Mouse (Mus musculus): Measurements from ENCODE around the gene Tagln2.

Tagln2 gene

DNA sequence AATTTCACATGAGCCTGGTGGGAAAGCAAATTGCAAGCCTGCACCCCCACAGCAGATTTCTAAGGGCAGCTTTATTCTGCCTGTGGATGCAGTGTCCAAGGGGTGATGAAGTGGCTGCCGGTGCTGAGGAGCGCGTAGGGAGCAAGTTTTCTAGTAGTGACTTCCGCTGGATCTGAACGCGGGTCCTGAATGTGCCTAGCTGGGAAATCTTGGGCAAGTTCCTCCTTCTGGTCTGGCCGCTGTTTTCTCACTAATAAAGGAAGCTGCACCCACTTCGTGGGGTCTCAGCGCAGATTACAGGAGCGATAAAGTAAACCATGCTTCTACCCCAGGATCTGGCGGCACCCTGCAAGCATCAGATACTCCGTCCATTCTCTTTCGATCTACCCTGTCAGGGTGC lies 18.7 kb upstream of the Tagln2 start:
- no peak for DNase-seq (ENCODE audit: low spot score in 2 of 2)

DNA sequence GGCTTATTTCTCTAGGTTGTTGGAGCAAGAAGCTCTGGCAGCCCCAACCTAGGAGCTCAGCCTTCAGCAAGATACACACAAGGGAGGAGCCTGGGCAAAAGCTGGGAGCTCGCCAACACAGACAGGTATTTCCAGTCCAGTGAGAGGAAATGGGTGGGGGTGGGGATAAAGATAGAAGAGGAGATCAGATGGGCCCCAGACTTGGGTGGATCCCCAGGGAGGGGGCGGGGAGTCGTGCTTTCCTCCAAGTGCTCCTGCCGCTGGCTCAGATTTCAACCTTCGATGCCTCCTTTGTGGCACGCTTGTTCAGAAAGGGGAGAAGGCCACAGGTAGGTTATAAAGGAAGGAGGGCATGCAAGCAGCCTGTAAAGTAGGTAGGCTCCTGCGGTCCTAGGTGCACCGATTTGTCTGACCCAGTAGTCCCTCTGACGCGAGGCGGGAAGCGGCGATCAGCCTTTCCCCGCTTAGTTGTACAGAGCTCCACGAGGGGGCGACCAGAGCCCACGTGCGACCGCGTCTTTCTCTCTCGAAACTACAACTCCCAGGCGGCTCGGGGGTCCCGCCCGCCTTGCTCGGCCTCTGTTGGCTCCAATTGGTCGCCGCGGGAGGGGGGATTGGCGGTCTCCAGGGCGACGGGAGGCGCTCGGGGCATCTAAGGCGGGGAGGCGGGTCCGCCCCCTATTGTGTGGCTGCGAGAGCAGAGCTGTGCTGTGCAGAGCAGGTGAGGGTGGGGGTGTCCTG lies 18.1 kb upstream of the Tagln2 start, which contains the start of gene Igsf9:
Igsf9 (plus strand) TSS at position 249 of the 741 bp plus-strand sequence.
- DNase-seq (ENCODE audit: low spot score in 2 of 2), result peak; percentile 85 to 94

DNA sequence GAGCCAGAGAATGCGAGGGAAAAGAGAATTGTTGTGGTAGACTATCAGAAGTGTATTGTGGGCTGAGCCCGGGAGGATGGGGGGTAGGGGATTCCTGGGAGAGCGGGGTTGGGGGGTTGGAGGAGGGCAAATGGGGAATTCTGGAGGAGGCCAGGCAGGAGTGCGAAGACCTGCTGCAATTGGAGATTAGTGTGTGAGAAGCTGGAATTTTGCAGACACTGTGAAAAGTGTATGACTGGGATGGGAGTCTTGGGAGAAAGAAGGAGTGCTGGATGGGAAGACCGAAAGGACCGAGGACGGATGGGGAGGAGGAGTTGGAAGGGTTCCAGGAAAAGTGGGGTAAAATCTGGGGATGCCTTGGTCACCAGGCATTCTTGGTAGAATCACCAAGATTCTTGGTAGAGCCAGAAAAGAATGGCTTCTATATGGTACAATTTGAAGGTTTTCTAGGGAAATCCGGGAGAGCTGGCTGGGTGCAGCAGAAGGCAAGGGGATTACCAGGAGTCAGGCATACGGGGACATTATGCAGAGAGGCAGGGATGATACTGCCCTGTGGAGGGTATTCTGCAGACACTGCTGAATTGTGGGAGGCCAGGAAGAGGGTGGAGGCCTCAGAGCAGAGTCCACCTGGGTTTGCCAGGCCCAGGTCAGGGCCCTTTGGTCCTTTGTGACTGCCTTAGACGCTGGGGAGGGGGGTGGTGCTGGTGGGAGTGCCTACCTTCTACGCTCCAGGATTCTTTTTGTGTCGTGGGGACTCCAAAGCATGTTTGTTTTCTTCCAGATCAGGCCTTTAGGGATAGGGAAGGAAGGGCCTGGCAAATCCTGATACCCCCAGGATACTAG lies 17.1 kb upstream of the Tagln2 start:
- DNase-seq (ENCODE audit: low spot score in 2 of 2), result no peak

DNA sequence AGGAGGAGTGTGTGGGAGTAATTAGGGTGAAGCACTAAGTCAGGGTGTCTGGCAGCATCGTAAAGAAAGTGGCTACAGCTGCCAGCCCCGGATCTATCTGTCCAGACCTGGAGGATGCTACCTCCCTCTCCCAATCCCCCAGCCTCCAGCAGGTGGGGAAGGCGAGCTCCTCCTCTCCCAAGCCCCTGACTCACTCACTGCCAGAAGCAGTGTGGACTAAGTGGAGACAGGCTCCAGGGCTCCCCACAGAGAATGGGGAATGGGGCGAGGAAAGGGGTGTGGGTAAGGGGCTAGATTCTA lies 16.5 kb upstream of the Tagln2 start:
- no peak for DNase-seq (ENCODE audit: low spot score in 2 of 2)

DNA sequence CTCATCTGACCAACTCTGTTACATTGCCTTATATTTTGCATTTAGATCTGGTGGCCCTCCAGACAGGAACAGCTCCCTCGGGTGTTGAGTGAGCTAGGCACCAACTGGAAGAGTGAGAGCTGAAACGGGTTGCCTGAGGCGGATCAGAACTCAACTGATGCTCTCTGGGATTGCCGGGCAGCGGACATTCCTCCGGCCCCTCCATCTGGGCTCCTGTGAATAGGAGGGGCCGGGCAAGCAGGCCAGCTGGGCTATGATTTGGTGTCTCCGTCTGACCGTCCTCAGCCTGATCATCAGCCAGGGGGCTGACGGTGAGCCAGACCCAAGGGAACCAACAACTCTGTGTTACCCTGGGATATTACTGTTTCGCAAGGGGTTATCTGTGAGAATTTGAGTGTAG lies 15.6 kb upstream of the Tagln2 start:
- DNase-seq (ENCODE audit: low spot score in 2 of 2), result no peak

DNA sequence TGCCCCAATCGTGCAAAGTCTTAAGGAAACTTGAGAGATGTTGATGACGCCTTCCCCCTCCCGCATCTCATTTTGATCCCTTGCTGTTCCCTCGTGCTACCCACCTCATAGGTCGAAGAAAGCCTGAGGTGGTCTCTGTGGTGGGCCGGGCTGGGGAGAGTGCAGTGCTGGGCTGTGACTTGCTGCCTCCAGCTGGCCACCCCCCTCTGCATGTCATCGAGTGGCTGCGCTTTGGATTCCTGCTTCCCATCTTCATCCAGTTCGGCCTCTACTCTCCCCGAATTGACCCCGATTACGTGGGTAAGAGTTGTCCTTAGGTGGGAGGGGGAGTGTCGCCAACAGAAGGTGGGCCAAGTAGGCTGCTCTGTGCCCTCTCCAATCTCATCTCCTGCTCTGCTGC lies 15.2 kb upstream of the Tagln2 start:
- DNase-seq (ENCODE audit: low spot score in 2 of 2), result no peak

DNA sequence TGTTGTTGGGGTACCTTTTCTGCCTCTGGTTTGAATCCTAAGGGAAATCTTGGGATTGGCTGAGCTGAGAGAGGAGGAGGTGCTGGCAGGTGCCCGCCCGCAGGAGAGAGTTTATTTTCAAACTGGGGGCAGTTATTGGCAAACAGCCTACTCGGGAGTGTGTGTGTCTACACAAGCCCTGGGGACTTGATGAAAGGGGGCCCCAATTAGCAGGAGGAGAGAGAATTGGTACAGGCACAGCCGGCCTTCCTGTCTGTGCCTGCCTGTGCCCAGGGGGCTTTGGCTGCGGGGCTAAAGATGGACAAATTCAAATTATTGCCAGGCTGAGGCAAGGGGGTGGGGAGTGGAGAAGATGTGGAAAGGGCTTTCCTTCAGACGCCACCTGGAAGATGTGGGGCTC lies 14.0 kb upstream of the Tagln2 start:
- DNase-seq (ENCODE audit: low spot score in 2 of 2), result no peak

DNA sequence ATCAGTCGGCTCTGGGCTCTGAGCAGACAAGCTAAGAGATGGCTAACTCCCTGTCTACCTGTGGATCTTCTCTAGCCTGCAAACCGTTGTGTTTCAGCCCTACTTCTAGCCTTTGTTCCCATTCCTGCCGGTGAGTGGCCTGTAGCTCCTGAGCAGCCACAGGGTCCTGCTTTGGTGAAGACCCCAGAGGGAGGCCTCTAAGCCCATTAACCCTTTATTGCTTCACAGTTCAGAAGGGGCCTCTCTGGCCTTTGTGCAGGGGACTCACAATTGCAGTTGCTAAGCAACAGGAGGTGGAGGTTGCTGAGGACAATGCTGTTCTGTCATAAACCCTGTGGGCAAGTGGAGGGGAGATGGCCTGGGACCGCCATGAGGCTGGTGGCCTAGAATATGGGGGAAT lies 13.6 kb upstream of the Tagln2 start:
- no peak for DNase-seq (ENCODE audit: low spot score in 2 of 2)

DNA sequence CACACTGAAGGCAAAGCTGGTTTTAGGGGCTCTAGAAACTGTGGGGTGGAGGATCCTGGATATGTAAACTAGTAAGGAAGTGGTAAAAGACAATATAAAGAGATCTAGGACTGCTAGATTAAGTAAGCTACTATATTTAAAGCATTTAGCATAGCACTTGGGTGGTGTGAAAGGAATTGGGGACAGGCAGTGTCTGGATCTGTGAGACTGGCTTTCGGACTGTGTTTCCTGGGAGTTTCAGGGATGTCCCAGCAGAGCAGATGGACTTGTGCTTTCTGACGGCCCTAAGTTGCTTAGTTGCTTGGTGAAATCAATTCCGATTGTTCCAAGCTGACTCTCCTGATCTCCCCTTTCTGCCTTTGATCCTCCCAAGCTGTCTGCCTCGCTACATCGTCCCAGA lies 13.2 kb upstream of the Tagln2 start:
- DNase-seq (ENCODE audit: low spot score in 2 of 2), result no peak

DNA sequence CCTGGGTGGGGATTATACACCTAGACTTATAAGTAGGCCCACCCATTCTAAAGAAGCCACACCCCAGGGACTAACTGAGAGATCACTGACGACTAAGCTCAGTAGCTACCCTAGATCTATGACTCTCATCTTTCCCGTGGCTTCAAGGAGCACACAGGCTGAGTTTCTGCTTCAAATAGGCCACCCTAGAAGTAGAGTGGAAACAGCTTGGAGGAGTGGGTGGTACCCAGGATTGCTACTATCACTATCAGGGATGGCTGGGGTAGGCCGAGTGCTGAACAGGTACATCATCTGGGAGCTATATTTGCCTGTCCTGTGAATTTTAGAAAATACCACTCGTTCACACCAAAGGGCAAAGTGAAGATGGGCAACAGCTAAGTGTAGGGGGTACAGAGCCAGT lies 12.0 kb upstream of the Tagln2 start:
- DNase-seq (ENCODE audit: low spot score in 2 of 2), result no peak

DNA sequence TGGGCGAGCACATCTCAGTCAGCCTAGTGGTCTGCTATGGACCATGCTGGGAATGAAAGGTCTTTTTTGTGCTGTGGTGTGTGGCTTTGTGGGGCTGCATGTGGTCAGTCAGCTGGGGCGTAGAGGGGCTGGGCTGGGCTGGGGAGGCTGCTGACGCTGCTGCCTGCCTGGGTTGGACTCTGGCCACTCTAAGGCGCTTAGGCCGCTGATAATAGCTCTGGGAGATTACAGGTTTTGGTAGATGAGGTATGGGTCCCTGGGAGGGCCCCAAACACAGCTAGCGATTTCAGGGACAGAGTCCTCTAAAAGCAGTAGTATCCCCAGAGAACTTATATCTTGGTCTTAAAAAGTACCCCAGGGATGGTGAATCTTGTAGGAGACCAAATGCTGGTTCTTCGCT lies 11.0 kb upstream of the Tagln2 start:
- DNase-seq (ENCODE audit: low spot score in 2 of 2), result no peak

DNA sequence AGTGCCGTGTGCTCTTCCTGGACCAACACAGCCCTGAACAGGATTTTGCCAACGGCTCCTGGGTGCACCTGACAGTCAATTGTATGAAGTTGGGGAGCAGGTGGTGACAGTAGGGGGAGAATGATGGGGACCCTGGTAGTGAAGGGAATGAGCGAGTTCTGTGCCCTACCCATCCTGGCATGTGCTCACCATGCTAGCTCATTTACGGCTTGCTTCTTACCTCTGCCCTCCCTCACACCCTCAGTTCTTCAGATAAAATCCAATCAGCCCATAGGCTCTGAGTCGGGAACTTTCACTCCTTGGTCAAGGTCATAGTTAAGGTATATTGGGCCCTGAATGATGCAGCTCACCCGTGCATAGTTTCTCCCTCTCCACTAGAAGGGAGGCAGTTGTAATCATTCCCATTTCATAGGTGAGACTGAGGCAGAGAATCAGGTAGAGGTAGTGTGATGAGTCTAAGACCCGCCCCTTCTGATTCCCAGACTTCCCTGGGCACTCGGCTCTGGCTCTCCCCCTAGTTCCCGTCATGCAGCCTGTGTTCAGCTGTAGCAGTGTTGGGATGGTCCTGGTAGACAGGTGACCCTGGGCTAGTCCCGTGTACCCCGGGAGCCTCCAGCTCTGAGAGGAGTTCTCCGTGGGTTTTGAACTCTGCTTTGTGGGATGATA lies 10.1 kb upstream of the Tagln2 start:
- DNase-seq (ENCODE audit: low spot score in 2 of 2), result no peak

DNA sequence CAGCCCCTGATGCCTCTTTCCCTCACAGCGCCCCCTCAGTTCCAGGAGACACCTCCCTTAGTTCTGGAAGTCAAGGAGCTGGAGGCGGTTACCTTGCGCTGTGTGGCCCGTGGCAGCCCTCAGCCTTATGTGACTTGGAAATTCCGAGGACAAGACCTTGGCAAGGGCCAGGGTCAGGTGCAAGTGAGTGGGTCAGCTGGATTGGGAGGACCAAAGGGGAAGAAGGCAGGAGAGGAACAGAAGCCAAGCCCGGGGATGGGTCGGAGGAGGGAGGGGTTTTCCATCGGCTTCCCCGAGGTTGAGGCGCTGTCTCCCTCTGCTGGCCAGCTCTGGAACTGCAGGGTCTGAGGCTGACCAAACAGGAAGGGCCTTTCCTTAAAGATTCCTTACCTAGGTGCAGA lies 9.6 kb upstream of the Tagln2 start:
- DNase-seq (ENCODE audit: low spot score in 2 of 2), result peak in 1 of 2 experiments; percentile 90

DNA sequence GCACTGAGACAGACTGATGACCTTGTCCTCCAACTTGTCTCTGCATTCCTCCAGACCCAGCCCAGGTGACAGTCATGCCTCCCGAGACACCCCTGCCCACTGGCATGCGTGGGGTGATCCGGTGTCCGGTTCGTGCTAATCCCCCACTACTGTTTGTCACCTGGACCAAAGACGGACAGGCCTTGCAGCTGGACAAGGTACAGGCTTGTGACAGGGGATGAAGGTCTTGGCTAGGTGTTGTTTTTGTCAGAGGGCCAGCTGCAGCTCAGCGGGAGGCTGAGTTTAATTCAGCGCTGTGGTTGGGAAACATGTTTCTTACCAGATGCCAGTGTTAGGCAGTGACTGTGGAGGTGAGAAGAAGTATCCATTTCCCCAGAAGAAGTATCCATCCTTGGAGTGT lies 7.8 kb upstream of the Tagln2 start:
- DNase-seq (ENCODE audit: low spot score in 2 of 2), result no peak

DNA sequence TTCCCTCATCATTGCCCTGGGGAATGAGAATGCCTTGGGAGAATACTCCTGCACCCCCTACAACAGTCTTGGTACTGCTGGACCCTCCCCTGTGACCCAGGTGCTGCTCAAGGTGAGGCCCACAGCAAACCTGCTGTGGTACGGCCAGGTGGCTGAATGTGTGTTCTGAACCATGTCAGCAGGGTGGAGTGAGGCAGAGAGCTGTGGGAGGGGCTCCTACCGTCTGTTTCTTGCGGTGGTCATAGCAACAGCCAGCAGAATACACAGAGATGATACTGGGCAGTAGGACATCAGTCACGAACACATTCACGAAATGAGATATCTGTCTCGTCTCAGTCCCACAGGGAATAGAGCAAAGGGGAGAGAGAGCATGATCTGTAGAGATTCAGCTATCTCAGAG lies 6.3 kb upstream of the Tagln2 start:
- no peak for DNase-seq (ENCODE audit: low spot score in 2 of 2)

DNA sequence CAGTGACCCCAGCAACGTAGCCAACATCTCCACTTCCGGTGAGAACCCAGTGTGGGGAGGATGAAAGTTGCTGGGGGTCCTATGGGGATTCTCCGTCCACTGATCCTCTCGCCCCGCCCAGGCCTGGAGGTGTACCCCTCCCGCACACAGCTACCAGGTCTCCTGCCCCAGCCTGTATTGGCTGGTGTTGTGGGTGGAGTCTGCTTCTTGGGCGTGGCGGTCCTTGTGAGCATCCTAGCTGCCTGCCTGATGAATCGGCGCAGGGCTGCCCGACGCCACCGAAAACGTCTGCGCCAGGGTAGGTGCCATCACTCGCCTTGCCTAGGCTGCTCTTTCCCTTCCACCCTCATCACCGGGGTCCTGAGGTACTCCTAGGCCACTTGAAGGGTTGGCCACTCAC lies 3.8 kb upstream of the Tagln2 start:
- DNase-seq (ENCODE audit: low spot score in 2 of 2), result no peak

DNA sequence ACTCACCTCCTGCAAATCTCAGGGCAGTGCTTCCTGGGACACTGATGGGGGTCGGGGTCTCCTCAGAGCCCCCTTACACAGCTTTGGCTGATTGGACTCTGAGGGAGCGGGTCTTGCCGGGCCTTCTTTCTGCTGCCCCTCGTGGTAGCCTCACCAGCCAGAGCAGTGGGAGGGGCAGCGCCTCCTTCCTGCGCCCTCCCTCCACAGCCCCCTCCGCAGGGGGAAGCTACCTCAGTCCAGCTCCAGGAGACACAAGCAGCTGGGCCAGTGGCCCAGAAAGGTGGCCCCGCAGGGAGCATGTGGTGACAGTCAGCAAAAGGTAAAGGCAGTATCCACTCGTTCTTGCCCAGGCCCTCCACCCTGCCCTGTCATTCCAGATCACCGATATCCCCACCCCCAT lies 2.4 kb upstream of the Tagln2 start:
- DNase-seq (ENCODE audit: low spot score in 2 of 2), result no peak

DNA sequence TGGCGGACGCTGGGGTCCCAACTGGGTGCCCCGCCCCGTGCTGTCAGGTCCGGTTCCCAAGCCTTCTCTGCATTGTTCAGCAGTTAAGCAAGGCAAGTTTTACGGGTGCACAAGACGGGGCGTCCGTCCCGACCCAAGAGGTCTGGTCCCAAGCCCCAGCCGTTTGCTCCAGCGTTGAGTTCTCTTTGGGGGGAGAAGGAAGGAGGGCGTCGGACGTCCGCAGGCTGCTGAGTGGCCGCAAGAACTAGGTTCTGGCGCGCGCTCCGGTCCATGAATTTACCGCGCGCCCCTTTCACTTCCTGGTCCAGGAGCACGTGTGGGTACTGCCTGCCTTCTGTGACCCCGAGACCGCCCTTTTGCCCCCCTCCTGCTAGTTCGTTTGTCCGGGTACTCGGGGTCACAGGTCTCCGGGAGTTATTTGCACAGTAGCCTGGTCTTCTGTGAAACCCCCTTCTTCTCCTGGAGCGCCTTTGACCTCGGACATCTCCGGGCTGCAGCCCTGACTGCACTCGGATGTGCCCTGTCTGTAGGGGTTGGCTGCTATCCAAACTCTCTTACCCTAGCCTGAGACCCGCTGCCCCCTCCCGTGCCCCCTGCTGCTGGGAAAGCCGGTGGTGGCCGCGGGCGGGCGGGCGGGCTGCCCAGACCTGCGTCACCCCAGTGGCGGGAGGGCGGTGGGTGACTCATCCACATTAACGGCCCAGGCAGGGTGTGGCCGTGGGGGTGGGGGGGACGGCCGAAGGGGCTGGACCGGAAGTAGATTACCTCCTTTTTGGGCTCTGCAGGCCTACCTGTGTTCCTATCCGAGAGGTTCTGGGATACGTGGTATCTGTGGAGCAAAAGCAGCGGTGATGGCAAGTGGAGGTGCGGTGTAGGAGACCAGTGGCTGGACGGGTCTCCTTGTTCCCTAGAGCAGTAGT lies 864 bp downstream of the Tagln2 start:
- DNase-seq (ENCODE audit: low spot score in 2 of 2), result no peak

DNA sequence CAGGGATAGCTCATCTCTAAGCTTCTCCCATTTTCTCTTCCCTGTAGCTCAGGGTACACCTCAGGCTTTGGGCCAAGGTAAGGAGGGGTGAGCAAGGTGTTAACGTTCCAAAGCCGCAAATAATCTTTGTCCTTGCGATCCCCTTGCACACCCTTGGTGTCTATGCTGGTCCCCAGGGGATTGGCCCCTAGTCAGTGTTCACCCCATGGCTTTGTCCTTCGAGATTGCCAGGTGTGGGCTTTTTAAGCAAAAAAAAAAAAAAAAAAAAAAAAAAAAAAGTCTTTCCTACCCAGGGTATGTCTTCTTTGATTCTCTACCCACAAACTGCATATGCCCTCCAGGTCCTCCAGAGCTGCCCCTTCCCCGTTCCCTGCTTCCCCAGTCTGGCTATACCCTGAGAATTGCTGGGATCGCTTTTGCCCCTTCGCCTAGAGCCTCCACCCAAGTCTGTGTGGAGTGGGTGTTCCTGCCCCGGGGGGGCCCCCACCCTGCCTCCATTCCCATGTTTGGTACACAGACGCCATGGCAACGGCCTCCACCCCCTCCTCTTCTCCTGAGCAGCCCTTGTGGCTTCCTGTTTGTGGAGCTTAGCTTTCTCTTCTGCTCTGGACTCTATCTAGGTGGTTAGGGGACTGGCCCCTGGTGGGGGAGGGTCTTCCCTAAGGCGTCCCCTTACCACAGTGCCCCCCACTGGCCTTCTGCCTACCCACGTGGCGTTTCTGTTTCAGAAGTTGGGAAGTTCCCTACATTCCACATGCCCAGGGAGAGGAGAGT lies 1.7 kb downstream of the Tagln2 start:
- DNase-seq (ENCODE audit: low spot score in 2 of 2), result no peak

DNA sequence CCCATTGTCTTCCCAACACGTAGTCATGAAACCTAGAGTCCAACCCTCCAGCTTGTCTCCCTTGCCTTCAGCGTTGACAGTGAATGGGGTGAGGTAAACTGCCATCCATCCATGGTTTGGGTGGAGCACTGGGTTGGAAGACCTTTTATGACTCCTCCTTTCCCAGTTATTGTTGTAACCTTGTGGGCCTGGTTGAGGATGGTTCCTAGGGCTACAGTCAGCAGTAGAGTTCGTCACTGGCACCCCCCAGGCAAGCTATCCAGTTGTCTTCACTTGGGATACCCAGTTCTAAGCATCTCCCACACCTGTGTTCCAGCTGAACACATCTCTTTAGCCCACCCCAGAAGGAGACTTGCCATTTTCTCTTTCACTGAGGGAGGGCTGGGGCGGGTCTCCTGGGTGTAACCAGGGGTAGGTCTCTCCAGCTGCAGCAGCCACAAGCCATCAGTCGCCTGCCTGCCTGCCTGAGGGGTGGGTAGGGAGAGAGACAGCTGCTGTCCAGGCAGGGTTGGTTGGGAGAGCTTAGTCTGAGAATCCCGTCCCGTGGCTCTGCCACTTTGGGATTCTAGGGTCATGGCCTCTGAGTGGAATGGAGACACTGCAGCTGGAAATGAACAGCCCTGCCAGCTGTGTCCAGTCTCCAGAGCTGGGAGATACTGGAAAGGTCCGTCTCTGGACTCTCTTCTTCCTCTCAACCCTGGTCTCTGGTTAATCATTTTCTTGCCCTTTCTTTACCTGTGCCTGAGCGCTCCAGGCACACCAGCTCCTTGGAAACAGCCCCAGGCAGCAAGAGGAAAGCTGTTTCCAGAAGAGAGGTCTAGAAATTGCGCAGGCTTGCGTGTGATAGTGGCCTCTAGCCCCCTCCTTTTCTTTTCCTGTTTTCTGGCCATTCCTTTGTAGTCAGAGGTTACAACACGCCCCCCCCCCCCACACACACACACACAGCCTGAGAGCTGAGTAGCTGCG lies 2.6 kb downstream of the Tagln2 start:
- DNase-seq (ENCODE audit: low spot score in 2 of 2), result no peak
